Mouse (Mus musculus) c-Kit-negative CD71-positive TER-119-positive erythroid progenitor cells, embryonic 14.5 days (primary cell): ENCODE measurements at regions not wholly inside any gene's neighbourhood (a gene's known extent, or its start where the extent isn't known, plus 50 kb on each side); places are given as distances from the start of the nearest gene placed in this dataset.
A peak's percentile ranks its signal among the peaks of the same experiment; 100 is the strongest.

Experiments
- DNase-seq: peaks from one replicate; pipeline ENCODE4 v3.0.0-alpha.2; 2013; ENCODE audit warnings: low read depth, low spot score

- DNase-seq, result no peak
Measured at GRCm38 (mm10) chr2:170219611-170220401, 71.9 kb upstream of the Zfp217 start.

GRCm38 (mm10) chr2:170219161-170219581, 71.3 kb upstream of the Zfp217 start:
- no peak for DNase-seq

- DNase-seq, result no peak
Measured at GRCm38 (mm10) chr2:170218230-170219044, 70.5 kb upstream of the Zfp217 start.

- no peak for DNase-seq
Measured at GRCm38 (mm10) chr2:170216311-170216710, 68.4 kb upstream of the Zfp217 start.

- no peak for DNase-seq
Measured at GRCm38 (mm10) chr2:170209121-170209520, 61.2 kb upstream of the Zfp217 start.

GRCm38 (mm10) chr2:170207878-170208277, 60.0 kb upstream of the Zfp217 start:
- no peak for DNase-seq

- no peak for DNase-seq
Measured at GRCm38 (mm10) chr2:170207395-170207794, 59.5 kb upstream of the Zfp217 start.

- no peak for DNase-seq
Measured at GRCm38 (mm10) chr2:170206870-170207269, 59.0 kb upstream of the Zfp217 start.

GRCm38 (mm10) chr2:170206442-170206754, 58.5 kb upstream of the Zfp217 start:
- DNase-seq, result no peak

GRCm38 (mm10) chr2:170205591-170206441, 57.9 kb upstream of the Zfp217 start:
- peak; percentile 40 for DNase-seq

GRCm38 (mm10) chr2:170204768-170205514, 57.0 kb upstream of the Zfp217 start:
- no peak for DNase-seq

GRCm38 (mm10) chr2:170203496-170203895, 55.6 kb upstream of the Zfp217 start:
- DNase-seq, result no peak

GRCm38 (mm10) chr2:170201816-170202371, 54.0 kb upstream of the Zfp217 start:
- DNase-seq, result peak; percentile 72
